Mouse (Mus musculus) right cerebral cortex, adult 18-20 months (tissue): ENCODE data around the gene Tagln3.
A peak's percentile ranks its signal among the peaks of the same experiment; 100 is the strongest.

Experiments
- DNase-seq: peaks from one replicate; pipeline ENCODE4 v3.0.0; 2022; ENCODE audit warnings: mixed read lengths

Tagln3 gene

DNA sequence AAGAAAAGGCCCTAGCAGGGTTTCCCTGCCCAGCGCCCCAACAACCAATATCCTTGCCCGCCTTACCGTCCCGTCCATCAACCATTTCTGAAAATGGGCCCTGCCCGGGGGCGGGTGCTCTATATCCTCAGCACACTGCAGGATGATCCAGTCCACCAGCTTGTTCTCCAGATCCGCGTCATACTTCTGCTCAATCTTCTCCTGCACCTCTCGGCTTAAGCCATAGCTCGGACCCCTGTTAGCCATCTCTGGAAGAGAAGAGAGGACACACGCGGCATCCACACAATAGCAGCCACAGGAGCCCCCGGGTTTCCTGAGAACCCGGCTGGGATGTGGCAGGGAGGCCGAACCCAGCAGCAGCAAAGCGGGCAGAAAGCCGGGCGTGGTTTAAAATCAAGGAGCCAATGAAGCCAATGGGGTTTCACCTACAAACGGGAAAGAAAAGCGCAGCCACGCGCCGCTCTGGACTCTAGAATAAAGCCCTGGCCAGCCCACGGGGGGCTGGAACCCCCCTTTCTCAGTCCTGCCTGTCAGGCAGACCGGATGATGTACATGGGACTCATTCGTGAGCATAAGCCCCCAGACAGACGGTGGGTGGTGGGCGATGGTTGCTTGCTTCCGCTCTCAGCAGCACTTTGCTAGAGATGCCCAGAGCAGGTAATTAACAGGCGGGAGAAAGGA, at the start of gene Tagln3:
TSS of gene Tagln3 (minus strand) at position 548 of the 681 bp plus-strand sequence.
- DNase-seq = peak; percentile 82

DNA sequence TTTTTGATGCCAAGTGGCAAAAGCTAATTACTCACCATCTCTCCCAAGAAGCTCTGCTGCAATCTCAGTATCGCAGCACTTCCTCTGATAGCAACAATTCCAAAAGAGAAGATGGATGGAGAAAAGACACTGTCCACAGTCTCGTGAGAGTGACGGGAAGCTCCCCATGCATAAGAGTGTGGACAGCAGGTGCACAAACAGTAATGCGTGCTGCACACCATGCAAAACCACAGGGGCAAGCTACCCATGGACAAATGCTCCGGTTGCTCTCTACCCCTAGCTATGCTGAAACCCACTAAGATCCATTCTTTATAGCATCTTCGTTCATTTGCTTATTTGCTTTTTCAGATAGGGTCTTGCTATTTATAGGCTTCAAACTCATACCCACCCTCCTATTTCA, 46.5 kb upstream of the Tagln3 start:
- DNase-seq = no peak

GRCm38 (mm10) chr16:45767853-45768640, 43.6 kb upstream of the Tagln3 start:
- no peak for DNase-seq

DNA sequence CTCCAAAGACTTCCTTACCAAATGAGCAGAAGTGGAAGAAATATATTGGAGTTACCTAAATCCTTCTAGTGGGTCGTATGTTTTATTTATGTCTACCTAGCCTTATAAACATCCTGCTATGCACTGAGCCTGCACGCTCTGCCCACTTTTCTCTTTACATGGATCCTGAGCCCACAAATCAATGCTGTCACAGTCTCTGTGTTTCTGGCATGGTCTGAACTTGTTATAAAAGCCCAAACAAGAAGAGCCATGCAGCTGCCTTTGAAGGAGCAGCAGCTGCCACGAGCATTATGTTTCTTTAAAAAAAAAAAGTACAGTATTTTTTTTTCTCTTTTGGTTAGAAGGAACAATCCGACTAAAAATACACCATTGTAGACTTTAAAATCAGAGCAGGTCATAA, 43.0 kb upstream of the Tagln3 start:
- no peak for DNase-seq

DNA sequence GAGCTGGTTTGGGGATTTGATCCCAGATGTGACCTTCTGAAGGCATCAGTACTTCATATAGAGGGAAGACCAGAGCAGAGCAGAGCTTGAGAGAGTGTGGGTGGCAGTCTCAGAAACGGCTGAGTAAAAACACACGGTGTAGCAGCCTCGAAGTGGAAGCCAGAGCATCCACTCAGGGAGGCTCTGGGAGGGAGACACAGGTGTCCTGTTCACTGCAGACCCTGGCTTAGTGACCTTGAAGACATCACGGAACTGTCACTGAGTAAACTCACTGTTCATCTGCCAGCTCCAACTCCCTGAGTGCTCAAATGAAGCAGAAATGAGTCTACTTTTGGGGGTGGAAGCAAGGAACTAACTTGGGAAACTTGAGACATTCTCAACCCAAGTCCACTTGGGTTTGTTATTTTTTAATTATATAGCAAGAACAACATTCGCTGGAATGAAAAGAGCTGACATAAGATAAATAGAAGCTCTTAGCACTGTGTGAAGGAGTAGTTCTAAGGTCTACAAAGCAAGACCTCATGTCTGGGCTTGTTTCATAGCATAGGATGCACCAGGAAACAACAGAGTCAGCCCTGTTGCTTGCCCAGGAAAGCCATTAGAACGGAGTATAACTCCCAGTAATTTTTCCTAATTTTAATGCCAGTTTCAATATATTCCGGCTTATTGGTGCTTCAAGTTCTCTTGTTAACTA, 41.5 kb upstream of the Tagln3 start:
- no peak for DNase-seq

GRCm38 (mm10) chr16:45765102-45765501, 40.7 kb upstream of the Tagln3 start:
- no peak for DNase-seq

- DNase-seq = no peak
Measured at GRCm38 (mm10) chr16:45762859-45763505, 38.6 kb upstream of the Tagln3 start.

GRCm38 (mm10) chr16:45761425-45761824, 37.0 kb upstream of the Tagln3 start:
- no peak for DNase-seq

DNA sequence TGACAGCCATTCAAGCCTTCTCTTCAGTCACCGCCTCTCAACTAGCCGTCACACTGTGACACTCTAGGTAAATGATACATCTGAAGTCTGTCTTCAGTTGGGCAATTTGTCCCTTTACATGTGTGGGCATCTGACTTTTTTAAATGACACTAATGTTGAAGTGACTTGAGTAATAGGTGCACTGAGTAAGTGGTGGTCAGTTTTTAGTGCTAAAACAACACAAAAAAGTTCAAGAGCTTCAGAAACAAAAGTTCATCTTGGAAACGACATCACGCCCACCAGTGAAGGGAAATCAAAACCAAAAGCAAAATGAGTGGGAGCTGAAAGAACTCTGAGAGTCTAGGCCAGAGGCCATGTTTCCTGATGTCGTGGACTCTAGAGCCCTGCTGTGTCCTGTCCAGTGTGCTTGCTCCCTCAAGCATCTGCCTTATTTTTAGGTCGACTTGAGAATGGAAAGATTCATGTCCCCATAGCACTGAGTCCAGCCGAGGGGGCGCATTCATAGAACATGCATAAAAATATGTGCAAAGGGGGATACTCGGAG, 34.4 kb upstream of the Tagln3 start:
- no peak for DNase-seq

- DNase-seq = no peak
Measured at GRCm38 (mm10) chr16:45757421-45758078, 33.1 kb upstream of the Tagln3 start.

GRCm38 (mm10) chr16:45756855-45757254, 32.4 kb upstream of the Tagln3 start:
- peak; percentile 47 for DNase-seq

DNA sequence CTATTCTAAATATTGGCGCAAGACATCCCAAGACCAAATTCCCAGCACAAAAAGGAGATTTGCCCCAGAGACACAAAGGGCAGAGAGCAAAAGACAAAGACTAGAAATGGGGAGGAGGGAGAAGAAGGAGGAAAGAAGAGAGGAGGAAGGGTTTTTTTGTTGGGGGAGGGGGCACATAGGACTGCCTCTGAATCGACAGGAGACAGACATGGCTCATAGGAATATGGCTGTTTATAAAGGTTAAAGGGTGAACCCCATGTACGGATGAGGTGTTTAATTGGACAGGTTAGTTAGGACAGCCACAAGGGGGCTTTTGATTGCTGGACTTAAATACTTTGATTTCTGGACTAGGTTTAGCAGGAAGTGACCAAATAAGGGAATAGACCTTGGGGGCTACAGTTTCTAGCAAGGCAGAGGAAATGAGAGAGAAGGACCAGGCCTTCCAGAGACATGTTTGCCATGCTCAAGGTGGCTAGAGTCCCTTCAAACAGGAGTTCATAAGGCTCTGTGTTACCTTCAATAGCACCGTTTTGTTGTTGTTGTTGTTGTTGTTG, 19.3 kb upstream of the Tagln3 start:
- no peak for DNase-seq

GRCm38 (mm10) chr16:45742615-45743476, 18.4 kb upstream of the Tagln3 start, which contains the start of gene Abhd10:
Gene Abhd10 (minus strand): TSS chr16:45742955.
- DNase-seq = peak; percentile 94

DNA sequence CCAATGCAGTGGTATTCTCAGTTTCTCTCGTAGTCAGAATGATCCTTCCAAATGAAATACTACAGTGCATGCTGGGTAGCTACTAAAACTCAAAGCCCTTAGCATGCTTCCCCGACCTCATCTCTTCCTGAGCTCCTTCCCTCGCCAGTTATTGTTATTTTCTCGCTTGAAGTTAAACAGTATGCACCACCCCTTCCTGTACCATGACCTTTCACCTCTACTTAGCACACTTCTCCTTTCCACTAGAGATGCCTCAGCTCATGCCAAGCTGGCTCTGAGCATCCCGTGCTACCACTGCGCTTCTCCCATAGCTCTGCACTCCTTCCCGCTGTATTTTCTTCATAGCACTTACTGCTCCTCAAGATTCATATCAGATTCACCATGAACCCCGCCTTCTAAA, 13.5 kb upstream of the Tagln3 start:
- DNase-seq = no peak

DNA sequence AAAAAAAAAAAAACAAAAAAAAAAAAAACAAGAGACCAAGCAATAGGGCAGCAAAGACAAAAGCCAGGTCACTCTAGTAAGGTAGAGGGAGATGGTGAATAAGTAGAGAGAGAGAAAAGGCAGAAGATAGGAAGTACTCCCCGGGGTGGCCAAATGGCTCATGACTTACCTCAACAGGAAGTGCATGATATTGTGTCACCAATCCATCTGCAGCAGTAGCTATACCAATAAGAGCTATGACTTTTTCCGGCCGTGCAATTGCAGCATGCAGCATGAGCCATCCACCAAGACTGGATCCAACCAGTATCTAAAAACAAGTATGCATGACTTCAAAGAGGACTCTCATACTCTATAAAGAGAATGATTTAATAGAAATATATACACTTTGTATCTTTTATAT, 12.3 kb upstream of the Tagln3 start:
- DNase-seq = no peak

DNA sequence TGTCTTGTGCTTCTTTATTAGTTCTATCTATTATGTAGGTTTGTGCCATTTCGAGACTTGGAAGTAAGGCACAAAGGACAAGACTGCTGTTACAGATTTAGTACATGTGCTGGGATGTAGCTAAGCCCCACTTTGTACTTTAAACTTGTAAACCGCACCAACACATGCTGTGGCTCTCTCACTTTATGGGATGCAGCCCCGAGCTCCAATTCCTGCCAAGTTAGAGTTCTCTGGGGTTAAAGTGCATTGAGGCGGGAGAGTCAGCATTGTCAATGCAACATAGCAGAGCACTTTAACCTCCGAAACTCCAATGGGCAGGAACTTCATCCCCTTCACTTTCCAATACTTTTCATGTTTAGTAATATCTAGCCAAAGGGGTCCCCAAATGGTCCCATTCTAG, 4.8 kb upstream of the Tagln3 start:
- DNase-seq = no peak

DNA sequence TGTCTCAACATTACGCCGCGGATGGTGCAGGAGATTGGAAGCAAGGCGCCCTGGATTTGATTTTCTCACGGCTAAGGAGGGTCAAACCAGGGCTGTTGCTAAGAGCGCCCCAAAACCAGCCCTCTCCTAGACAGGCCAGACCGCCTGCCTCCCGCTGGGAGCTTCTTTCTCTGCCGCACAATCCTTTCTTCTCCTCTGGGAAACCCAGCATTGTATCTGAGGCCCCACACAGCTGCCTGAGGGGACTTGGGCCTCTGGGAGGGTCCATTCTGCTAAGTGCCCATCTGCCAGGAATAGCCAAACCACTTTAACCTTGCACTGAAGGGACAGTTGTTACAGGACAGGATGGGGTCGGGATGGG, 314 bp upstream of the Tagln3 start:
- DNase-seq = no peak

- peak; percentile 25 for DNase-seq
Measured at GRCm38 (mm10) chr16:45723172-45723901, 1.1 kb downstream of the Tagln3 start.

DNA sequence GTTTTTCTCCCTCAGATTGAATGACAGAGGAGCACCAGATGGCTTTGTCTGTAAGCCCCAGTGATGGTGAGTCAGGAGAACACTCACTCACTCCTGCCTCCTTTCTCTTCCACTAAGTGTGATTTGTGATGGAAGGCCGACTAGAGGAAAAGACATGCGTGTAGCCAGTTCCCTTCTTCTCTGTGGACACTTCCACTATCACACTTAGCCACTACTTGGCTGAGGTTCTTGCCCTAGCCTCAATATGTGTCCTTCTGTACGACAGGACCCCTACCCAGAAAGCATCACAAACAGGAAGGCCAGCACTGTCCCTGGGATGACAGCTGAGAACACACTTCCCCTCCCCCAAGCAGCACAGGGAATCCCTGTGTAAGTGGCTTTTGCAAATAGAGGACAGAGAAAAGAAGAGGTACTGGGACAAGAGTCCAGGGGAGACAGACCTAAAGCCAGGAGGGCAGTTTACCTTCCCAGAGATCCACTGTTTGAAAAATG, 1.9 kb downstream of the Tagln3 start:
- DNase-seq = peak; percentile 46

DNA sequence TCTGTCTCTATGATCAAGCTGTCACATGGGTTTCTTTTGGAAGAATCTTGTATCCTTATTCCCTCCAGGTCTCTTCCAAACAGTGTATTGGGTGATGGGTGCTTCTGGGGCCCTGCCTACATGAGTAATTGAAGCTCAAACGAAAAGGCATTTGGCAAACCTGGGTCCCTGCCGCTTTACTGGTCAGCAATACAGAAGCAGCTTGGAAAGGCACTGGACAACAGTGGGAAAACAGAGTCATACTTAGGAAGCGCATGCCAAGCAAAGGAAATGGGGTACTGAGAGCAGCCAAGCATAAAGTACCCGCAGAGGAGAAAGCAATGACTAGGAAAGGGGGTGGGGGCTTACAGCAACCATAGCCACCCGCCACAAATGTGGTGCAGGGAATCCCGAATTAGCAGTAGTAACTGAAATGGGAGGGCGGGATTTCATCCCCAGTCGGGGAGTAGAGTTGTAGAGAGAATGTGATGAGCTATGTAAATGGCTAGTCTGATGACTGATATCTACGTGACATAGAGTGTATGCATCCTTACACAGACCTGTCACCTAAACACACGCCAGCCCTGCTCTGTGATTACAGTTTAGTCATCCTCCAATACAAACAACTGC, 4.3 kb downstream of the Tagln3 start:
- no peak for DNase-seq
